Mouse (Mus musculus) midbrain, embryonic 13.5 days (tissue): ENCODE results near the gene Fzd1. TPM values are rescaled to one million over a fixed set of nuclear protein-coding genes. Genes with fewer than 3 reads are reported as not detected.

ENCODE experiments used
- ATAC-seq: fragments of 200-750 bp; cut with Nextera tagmentation; 2 replicates; pipeline ENCODE4 v1.8.0; 2017; ENCODE audit warnings: mild to moderate bottlenecking, moderate TSS enrichment, moderate library complexity
- H3K27ac ChIP-seq: fragments of 300-500 bp; sonication (generic); 2 replicates; pipeline ENCODE4 v1.5.1; 2015; ENCODE audit warnings: inconsistent platforms, mild to moderate bottlenecking, moderate library complexity
- H3K27me3 ChIP-seq: fragments of 300-500 bp; sonication (generic); 2 replicates; pipeline ENCODE4 v1.6.1; 2015; ENCODE audit warnings: mild to moderate bottlenecking, inconsistent platforms
- H3K36me3 ChIP-seq: fragments of 300-500 bp; sonication (generic); 2 replicates; pipeline ENCODE4 v1.6.1; 2015; ENCODE audit warnings: mild to moderate bottlenecking, inconsistent platforms
- H3K4me1 ChIP-seq: fragments of 300-500 bp; sonication (generic); replicated peaks from 2 replicates; pipeline ENCODE4 v1.6.1; 2015; ENCODE audit warnings: inconsistent platforms
- H3K4me2 ChIP-seq: fragments of 300-500 bp; sonication (generic); replicated peaks from 2 replicates; pipeline ENCODE4 v1.6.1; 2015; ENCODE audit warnings: moderate library complexity, mild to moderate bottlenecking, inconsistent platforms
- H3K4me3 ChIP-seq: fragments of 300-500 bp; sonication (generic); replicated peaks from 2 replicates; pipeline ENCODE4 v1.5.1; 2015; ENCODE audit warnings: mild to moderate bottlenecking, inconsistent platforms
- H3K9ac ChIP-seq: fragments of 300-500 bp; sonication (generic); replicated peaks from 2 replicates; pipeline ENCODE4 v1.6.1; 2015; ENCODE audit warnings: mild to moderate bottlenecking, inconsistent platforms
- H3K9me3 ChIP-seq: fragments of 300-500 bp; sonication (generic); 2 replicates; pipeline ENCODE4 v1.6.1; 2016; ENCODE audit warnings: mild to moderate bottlenecking, inconsistent platforms
- WGBS: fragments of 180-500 bp; shearing (Covaris S2); methylation state at CpG from one replicate; pipeline ENCODE4 v1.1.7; 2015; 5-methylcytosine and 5-hydroxymethylcytosine counted together
- polyA plus RNA-seq: library from polyadenylated mRNA; unstranded; fragments of >200 nt; fragmentation: Nextera tagmentation; extraction: Ambion mirVana; gene quantifications from 2 replicates; pipeline ENCODE4 v1.2.1, GENCODE M21; 2015

Fzd1 gene
- polyA plus RNA-seq, result 30.5 and 39.0 TPM in 2 replicates

DNA sequence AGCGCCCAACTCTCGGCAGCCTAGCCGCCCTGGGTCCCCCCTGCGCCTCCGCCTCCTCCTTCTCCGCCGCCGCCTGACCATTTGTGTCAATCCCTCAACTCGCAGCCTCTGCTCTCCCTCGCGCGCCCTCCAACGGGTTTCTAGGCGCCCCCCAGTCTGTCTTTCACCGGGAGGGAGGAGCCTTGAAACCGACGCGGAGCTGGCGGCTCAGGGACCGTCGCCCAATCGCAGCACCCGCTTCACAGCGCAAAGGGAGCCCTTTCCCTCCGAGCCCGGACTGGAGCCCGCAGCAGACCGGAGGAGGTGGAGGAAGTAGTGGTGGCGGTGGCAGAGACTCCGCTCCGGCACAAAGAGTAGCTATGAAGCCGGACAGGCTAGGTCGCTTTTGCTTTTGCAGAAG is at the start of gene Fzd1:
TSS of gene Fzd1 (minus strand) at position 134 of the 400 bp plus-strand sequence.
- Histone ChIP-seq H3K4me1 (peaks cover 37% of the 10 kb centered on the region), H3K36me3 (no peaks in the 10 kb centered on the region), H3K9me3 (no peaks in the 10 kb centered on the region), H3K4me3 (peak within 1 kb of the TSS; percentile 92), H3K27me3 (peaks cover 4% of the 10 kb centered on the region; the same call in 1 of the 2 replicates), H3K27ac (peak within 1 kb of the TSS; percentile 99), H3K4me2 (peak within 1 kb of the TSS; percentile 89), H3K9ac (peak within 1 kb of the TSS; percentile 97)
- peak; percentile 96 for ATAC-seq
- under 1% methylated on average over 32 of the region's 33 CpGs for whole genome bisulfite sequencing

DNA sequence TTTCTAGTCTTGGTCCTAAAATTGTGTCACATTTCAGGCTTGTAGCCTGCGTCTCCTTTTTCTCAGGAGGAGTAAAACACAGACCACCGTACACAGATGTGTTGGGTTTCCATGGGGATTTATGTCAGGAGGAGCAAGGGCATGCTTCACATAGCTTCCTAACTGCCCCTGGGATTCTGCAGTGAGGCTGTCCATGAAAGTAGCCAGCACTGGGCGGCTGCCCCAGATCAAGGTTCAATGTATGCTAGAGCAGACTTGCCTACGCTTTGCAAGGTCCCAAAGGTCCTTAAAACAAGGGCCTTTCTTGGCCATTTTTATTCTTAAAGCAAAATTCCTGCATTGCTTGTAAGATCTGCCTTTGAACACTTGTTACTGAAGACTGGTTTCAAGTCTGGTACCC is 47.4 kb upstream of the Fzd1 start:
- no peak for ATAC-seq
- 49% methylated on average over 4 of the region's 4 CpGs for WGBS
- H3K36me3 ChIP-seq, result no peaks in the 10 kb centered on the region
- no peak overlapping the region for H3K4me3 ChIP-seq
- H3K4me2 ChIP-seq, result no peak overlapping the region
- H3K9ac ChIP-seq, result no peak overlapping the region
- H3K4me1 ChIP-seq, result peaks cover 23% of the 10 kb centered on the region
- no peak overlapping the region for H3K27ac ChIP-seq
- H3K27me3 ChIP-seq, result 0 out of 2 replicates have a peak, but pooled peaks cover 3% of the 10 kb centered on the region
- no peaks in the 10 kb centered on the region for H3K9me3 ChIP-seq

DNA sequence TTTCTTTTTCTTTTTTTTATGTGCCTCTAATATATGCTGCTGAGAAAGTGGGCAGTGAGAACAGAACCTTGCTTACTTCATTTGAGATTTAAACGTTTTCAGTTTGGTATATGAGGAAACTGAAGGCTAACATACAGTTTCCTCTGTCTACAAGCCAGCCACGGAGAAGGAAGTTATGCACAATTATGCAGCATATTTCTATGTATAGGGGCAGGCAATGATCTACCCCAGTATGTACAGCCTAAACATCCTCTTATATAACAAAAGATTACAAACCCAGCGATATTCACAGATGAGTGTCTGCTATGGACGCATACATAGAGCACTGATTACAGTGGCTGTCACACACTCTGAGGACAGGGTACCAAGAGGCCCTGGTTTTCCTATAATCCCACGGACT is 45.9 kb upstream of the Fzd1 start:
- WGBS, result 81% methylated on average over 5 of the region's 5 CpGs
- H3K27ac ChIP-seq, result no peak overlapping the region
- H3K9me3 ChIP-seq, result no peaks in the 10 kb centered on the region
- ATAC-seq, result no peak
- H3K36me3 ChIP-seq, result no peaks in the 10 kb centered on the region
- H3K4me1 ChIP-seq, result peaks cover 23% of the 10 kb centered on the region
- 0 out of 2 replicates have a peak, but pooled peaks cover 5% of the 10 kb centered on the region for H3K27me3 ChIP-seq
- H3K4me3 ChIP-seq, result no peak overlapping the region
- no peak overlapping the region for H3K4me2 ChIP-seq
- H3K9ac ChIP-seq, result no peak overlapping the region

DNA sequence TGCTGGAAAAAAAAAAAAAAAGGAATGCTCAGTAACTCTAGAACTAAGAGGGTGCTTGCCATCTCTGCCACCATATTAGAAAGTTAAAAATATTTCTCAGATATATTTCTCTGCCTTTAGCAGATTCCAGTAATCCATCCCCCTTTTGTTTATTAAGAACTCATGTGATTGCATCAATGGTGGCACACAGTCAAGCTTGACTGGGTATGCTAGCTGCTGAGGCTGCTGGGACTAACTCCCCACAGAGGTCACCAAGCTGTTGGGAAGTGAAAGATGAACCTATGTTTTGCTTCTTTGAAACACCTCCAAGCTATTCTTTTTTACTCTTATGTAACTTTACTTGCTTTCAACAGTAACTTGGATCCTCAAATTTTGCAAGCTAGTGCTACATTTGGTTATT is 44.1 kb upstream of the Fzd1 start:
- Histone ChIP-seq H3K4me1 (peaks cover 23% of the 10 kb centered on the region), H3K4me2 (no peak overlapping the region), H3K36me3 (no peaks in the 10 kb centered on the region), H3K27ac (peak overlapping the region; percentile 48; the same call in 1 of the 2 replicates), H3K9me3 (no peaks in the 10 kb centered on the region), H3K9ac (no peak overlapping the region), H3K4me3 (no peak overlapping the region), H3K27me3 (0 out of 2 replicates have a peak, but pooled peaks cover 2% of the 10 kb centered on the region)
- ATAC-seq, result no peak

DNA sequence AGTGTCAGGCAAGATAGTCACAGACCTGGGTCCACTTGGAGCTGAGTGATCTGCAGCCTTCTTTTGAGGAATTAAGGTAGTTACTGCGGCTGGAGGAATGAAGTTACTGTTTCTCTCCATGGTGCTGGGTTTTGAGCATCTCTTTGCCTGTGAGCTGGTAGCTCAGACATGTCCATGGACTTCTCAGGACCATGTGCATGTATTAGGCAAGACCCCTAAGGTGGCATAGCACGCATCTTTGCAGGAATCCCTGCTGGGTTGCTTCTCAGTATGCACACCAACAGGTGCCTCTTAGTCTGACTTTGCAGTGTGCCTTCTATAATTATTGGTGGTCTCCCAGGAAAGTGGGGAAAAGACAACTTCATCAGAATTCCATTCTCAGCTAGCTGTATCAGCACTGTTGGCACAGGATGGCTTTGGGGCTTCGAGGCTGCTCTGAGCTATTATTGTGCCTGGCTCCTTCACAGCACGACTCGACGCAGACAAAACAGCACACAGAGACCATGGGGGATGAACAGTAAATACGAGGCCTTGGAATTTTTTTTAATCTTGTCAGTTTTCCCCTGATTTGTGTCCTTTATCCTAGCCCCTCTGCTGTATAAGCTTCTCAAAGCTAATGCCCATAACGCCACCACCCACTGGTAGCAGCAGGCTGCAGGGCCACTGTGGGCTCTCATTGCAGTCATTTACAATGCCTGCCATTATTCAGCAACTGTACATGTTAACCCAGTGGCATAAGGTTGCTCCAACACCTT is 43.4 kb upstream of the Fzd1 start:
- Histone ChIP-seq H3K4me3 (no peak overlapping the region), H3K4me2 (no peak overlapping the region), H3K27me3 (0 out of 2 replicates have a peak, but pooled peaks cover 2% of the 10 kb centered on the region), H3K4me1 (peaks cover 23% of the 10 kb centered on the region), H3K27ac (peak overlapping the region; percentile 48; the same call in 1 of the 2 replicates), H3K9ac (no peak overlapping the region), H3K9me3 (no peaks in the 10 kb centered on the region), H3K36me3 (no peaks in the 10 kb centered on the region)
- peak; percentile 88 for ATAC-seq
- 38% methylated on average over 8 of the region's 8 CpGs for WGBS

DNA sequence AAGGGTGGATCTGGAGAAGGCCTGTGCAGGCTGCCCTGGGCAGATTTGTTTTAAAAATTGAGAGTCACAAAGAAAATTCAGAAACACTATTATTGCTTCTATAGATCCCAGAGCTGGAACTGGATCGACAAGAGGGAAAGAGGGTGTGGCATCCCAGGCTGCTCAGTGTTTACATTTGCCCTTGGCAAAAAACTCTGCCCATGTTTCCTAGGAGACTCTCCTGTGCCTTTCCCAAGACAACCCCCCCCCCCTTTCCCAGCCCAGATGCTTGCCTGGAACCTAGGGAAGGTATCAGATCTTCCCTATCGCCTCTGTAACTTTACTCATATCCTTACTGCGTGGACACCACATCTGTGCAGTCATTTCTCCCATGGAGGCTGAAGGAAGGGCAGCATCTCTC is 33.4 kb upstream of the Fzd1 start:
- Histone ChIP-seq H3K4me3 (no peak overlapping the region), H3K4me2 (no peak overlapping the region), H3K36me3 (no peaks in the 10 kb centered on the region), H3K9me3 (0 out of 2 replicates have a peak, but pooled peaks cover 4% of the 10 kb centered on the region), H3K27me3 (no peaks in the 10 kb centered on the region), H3K27ac (no peak overlapping the region), H3K4me1 (peaks cover 16% of the 10 kb centered on the region), H3K9ac (no peak overlapping the region)
- no peak for ATAC-seq
- 84% methylated on average over 3 of the region's 3 CpGs for whole genome bisulfite sequencing

DNA sequence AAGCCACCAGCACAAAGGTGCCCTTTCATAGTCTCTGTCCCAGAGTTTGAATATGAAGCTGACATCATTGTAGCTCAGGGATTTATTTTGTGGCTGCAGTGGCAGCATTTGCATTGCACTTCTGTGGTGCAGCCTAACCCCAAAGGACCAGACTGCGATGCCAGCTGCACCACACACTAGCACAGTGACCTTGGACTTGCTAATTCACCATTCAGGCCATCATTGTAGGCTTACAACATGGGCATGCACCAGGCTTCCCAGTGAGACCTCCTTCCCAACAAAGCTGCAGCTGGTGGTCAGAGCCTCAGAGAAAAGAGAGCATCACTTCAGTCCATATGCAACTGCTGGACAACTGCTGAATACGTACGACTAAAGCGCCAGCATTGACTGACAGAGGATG is 32.4 kb upstream of the Fzd1 start:
- ATAC-seq, result peak; percentile 65
- Histone ChIP-seq H3K4me2 (no peak overlapping the region), H3K4me1 (peaks cover 16% of the 10 kb centered on the region), H3K27ac (peak overlapping the region; percentile 25; the same call in 1 of the 2 replicates), H3K9ac (no peak overlapping the region), H3K27me3 (no peaks in the 10 kb centered on the region), H3K36me3 (no peaks in the 10 kb centered on the region), H3K4me3 (no peak overlapping the region), H3K9me3 (0 out of 2 replicates have a peak, but pooled peaks cover 4% of the 10 kb centered on the region)
- WGBS, result 57% methylated on average over 4 of the region's 4 CpGs

DNA sequence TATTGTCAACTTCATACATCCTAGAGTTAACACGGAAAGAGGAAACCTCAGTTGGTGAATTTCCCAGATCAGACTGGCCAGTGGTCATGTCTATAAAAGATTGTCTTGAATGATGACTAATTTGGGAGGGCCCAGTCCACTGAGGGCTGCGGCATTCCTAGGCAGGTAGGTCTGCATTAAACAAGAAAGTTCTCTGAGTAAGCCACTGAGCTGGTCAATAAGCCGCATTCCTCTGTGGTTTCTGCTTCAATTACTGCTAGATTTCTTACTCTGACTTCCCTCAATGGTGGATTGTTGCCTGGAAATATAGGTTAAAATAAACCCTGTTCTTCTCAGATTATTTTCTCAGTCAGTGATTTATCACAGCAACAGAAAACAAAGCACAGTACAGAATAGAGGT is 30.6 kb upstream of the Fzd1 start:
- no peak for ATAC-seq
- H3K36me3 ChIP-seq, result no peaks in the 10 kb centered on the region
- WGBS, result 95% methylated on average over 3 of the region's 3 CpGs
- H3K27ac ChIP-seq, result no peak overlapping the region
- H3K4me2 ChIP-seq, result no peak overlapping the region
- peaks cover 16% of the 10 kb centered on the region for H3K4me1 ChIP-seq
- H3K4me3 ChIP-seq, result no peak overlapping the region
- no peak overlapping the region for H3K9ac ChIP-seq
- 0 out of 2 replicates have a peak, but pooled peaks cover 3% of the 10 kb centered on the region for H3K27me3 ChIP-seq
- no peaks in the 10 kb centered on the region for H3K9me3 ChIP-seq

DNA sequence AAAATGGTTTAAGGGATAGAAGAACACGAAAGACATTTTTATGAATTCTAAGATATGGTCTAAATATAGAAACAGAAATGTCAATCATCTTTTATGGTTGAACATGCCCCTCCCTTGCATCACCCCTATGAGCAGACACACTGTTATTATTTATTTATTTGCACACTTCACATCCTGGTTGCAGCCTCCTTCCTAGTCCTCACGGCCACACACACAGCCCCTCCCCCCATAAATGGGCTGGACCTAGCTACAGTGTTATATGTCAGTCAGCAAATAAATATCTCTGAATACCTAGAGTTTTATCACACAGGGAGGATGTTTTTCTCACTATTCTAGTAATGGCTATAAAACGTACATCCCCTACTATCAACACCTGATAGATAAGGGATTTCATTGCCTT is 29.0 kb upstream of the Fzd1 start:
- Histone ChIP-seq H3K36me3 (no peaks in the 10 kb centered on the region), H3K4me1 (peaks cover 19% of the 10 kb centered on the region), H3K27me3 (0 out of 2 replicates have a peak, but pooled peaks cover 3% of the 10 kb centered on the region), H3K9me3 (no peaks in the 10 kb centered on the region), H3K9ac (no peak overlapping the region), H3K4me3 (no peak overlapping the region), H3K27ac (no peak overlapping the region), H3K4me2 (no peak overlapping the region)
- 86% methylated on average over 3 of the region's 3 CpGs for WGBS
- no peak for ATAC-seq

DNA sequence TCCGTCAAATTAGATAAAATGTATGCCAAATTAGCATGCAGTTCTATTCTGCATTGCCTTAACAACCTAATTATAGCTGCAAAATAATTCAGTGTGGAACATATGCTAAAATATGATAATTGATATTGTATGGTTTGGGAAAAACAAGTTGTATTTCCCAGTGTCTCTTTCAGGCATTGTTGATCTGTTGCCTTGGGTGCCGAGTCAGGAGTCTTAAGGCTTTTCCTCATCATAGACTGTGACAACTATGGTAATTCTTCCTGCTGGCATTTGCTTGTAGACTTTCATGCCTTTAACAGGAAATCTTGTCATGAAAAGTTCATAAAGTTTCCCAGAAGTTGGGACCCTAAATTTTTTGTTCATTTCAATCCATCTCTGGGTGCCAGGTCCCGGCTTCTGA is 20.4 kb upstream of the Fzd1 start:
- H3K4me2 ChIP-seq, result no peak overlapping the region
- peaks cover 12% of the 10 kb centered on the region for H3K4me1 ChIP-seq
- no peak for ATAC-seq
- 0 out of 2 replicates have a peak, but pooled peaks cover 4% of the 10 kb centered on the region for H3K27me3 ChIP-seq
- H3K9ac ChIP-seq, result no peak overlapping the region
- no peaks in the 10 kb centered on the region for H3K9me3 ChIP-seq
- no peak overlapping the region for H3K27ac ChIP-seq
- no peak overlapping the region for H3K4me3 ChIP-seq
- WGBS, result 76% methylated on average over 3 of the region's 3 CpGs
- H3K36me3 ChIP-seq, result no peaks in the 10 kb centered on the region

DNA sequence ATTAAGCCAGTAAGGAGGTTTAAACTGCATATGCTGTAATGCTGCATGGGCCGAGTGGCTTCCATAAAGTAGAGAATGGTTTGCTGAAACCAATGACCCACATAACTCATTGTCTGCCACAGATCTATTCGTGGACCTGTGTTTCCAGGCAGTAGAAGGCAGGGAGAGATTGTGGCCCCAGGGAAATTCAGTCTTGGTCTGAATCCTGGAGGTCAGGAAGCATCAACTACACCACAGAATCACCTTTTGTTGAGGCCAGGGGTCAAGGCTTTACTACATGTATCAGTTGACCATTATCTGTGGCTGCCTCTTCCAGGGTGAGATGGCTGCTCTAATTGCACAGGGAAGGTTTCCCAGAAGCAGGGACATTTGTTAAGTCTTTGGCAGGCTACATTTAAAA is 18.7 kb upstream of the Fzd1 start:
- H3K4me1 ChIP-seq, result peaks cover 13% of the 10 kb centered on the region
- H3K27ac ChIP-seq, result no peak overlapping the region
- H3K36me3 ChIP-seq, result no peaks in the 10 kb centered on the region
- H3K4me2 ChIP-seq, result no peak overlapping the region
- 71% methylated on average over 2 of the region's 2 CpGs for WGBS
- no peak overlapping the region for H3K4me3 ChIP-seq
- no peak overlapping the region for H3K9ac ChIP-seq
- no peak for ATAC-seq
- H3K9me3 ChIP-seq, result no peaks in the 10 kb centered on the region
- 0 out of 2 replicates have a peak, but pooled peaks cover 4% of the 10 kb centered on the region for H3K27me3 ChIP-seq

DNA sequence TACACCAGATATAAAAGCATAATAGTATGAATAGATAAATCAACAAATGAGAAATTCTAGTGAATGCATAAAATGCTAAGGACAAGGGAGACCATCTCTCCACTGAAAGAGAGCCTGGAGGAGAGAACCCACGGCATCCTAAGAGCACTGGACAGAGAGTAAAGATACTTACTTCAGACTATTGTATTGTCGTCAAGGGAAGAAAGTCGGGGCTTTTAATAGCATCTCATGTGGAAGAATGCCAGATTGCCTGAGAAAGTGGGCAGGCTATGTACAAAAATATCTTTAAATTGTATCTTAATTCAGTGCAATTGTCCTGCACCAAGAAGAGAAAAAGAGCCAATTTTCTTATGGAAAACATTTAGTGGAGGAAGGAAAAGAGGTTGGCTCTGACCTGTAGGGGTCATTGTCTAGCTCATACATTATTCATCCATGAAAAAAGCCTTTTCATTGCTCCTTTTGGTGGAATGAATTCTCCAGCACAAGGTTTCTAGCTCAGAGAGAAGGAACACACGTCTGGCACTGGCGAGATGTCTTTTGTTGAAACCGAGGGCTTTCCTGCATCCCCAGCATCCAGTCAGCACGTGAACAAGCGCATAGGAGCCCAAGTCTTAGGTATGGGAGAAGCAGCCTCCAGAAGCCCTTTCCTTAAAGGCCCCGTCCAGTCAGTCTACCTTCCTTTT is 15.4 kb upstream of the Fzd1 start:
- Histone ChIP-seq H3K4me1 (peaks cover 13% of the 10 kb centered on the region), H3K36me3 (no peaks in the 10 kb centered on the region), H3K27me3 (0 out of 2 replicates have a peak, but pooled peaks cover 4% of the 10 kb centered on the region), H3K9me3 (no peaks in the 10 kb centered on the region), H3K27ac (peak overlapping the region; percentile 64; the same call in 1 of the 2 replicates), H3K9ac (no peak overlapping the region), H3K4me3 (no peak overlapping the region), H3K4me2 (0 out of 2 replicates have a peak overlapping the region, but pooled peaks have one; percentile 5)
- ATAC-seq, result 0 out of 2 replicates have a peak, but pooled peaks have one; percentile 37
- WGBS, result 11% methylated on average over 9 of the region's 9 CpGs
